Mouse (Mus musculus): ENCODE results near the gene Myo7a.

DNA sequence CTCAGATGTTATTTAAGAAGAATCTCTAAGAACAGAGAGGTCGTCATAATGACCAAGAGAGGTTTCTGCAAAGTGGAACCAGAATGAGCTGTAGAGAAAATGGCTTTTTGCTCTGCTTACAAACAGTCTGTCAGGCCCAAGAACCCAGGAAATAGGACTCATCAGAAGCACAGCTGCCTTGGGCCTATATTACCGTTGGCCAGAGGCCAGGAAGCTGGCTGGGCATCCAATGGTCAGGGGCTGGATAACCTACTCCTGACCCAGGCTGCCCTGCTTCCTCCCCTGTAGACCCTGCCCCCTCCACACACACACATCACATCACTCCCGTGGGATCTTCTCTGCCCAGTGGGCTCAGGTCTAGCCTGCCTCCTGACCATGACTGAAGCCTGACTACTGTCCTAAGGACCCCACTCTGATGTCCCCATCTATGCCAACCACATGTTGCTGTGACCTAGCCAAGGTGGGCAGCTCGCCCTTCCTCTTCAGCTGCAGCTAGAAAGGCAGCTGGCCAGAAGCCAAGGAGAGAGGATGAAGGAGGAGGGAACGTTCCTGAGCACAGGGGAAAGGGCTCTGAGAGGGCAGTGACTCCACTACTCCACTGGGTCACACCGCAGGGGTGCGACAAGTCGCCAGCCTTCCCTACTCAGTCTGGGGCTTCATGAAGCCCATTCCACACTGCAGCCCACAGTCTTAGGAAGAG is 40.9 kb upstream of the Myo7a start:
- TF ChIP-seq CTCF (IDR thresholded peaks at IDR 0.05; ENCODE audit: low read depth, low read length) = no peak
- TF ChIP-seq GATA1 (IDR thresholded peaks at IDR 0.05; ENCODE audit: borderline replicate concordance, low read length) = no peak

Measured in G1E (cell line).